Mouse (Mus musculus) effector memory CD4-positive, alpha-beta T cell, adult 7 months (primary cell): Measurements from ENCODE around the gene Olfr450. TPM values are rescaled to one million over a fixed set of nuclear protein-coding genes. Genes with fewer than 3 reads are reported as not detected.

Source experiments
- polyA plus RNA-seq: library from polyadenylated mRNA; unstranded; fragments of 100-300 nt; shearing (Covaris generic); gene quantifications from one replicate; pipeline ENCODE4 v1.2.1, GENCODE M21; 2017

Gene Olfr450
- not detected for polyA plus RNA-seq

GRCm38 (mm10) chr6:42811639-42812038, at the start of gene Olfr450:
Olfr450 (plus strand) TSS chr6:42811939.

GRCm38 (mm10) chr6:42784793-42785192, 26.9 kb upstream of the Olfr450 start, which contains the start of gene Olfr452:
Olfr452 (plus strand) TSS chr6:42785093.

GRCm38 (mm10) chr6:42834084-42834483, 22.3 kb downstream of the Olfr450 start, which contains the start of gene Olfr449:
Olfr449 (plus strand) TSS chr6:42834384.

Other genes starting within 250 kb of the Olfr450 start
- gene Tcaf3, start 214.2 kb upstream of the Olfr450 start, polyA plus RNA-seq = not detected
- gene Tcaf2, start 166.7 kb upstream of the Olfr450 start, polyA plus RNA-seq = not detected
- not detected for gene Tcaf1, start 101.9 kb upstream of the Olfr450 start, polyA plus RNA-seq
- gene Olfr453, start 72.6 kb upstream of the Olfr450 start, polyA plus RNA-seq = not detected
- not detected for gene Olfr38, start 55.5 kb upstream of the Olfr450 start, polyA plus RNA-seq
- gene Olfr452, start 26.8 kb upstream of the Olfr450 start, polyA plus RNA-seq = not detected
- gene Olfr449, start 22.4 kb downstream of the Olfr450 start, polyA plus RNA-seq = not detected
- not detected for gene Olfr448, start 78.5 kb downstream of the Olfr450 start, polyA plus RNA-seq
- not detected for gene Olfr447, start 96.9 kb downstream of the Olfr450 start, polyA plus RNA-seq
- 0.17 TPM for gene Olfr446, start 109.4 kb downstream of the Olfr450 start, polyA plus RNA-seq
- not detected for gene Olfr444, start 137.1 kb downstream of the Olfr450 start, polyA plus RNA-seq